Mouse (Mus musculus): ENCODE results near the gene Cacna2d3. TPM values are rescaled to one million over a fixed set of nuclear protein-coding genes. Genes with fewer than 3 reads are reported as not detected.

The Cacna2d3 gene
- polyA plus RNA-seq, 1 experiment from 2014 or later = 0.06 TPM

GRCm38 (mm10) chr14:29639266-29639665 is 82.4 kb downstream of the Cacna2d3 start:
- ATAC-seq (no peak), DNase-seq (ENCODE audit: low read depth, low spot score) (no peak)
- CTCF ChIA-PET = no interaction called here
- TF ChIP-seq CTCF (IDR thresholded peaks at IDR 0.05) = no peak
- in situ Hi-C loops (cut with MboI; ENCODE audit: low pct_unique_long_range_greater_than_20kb) = no loop called here
- POLR2A ChIA-PET = no interaction called here
- H3K27me3 ChIP-seq = no peaks in the 10 kb centered on the region

- DNase-seq (ENCODE audit: low read depth, low spot score) (no peak), ATAC-seq (no peak)
- ChIA-PET POLR2A (no interaction called here), CTCF (no interaction called here)
- in situ Hi-C loops (cut with MboI; ENCODE audit: low pct_unique_long_range_greater_than_20kb) = no loop called here
- no peak for TF ChIP-seq CTCF (IDR thresholded peaks at IDR 0.05)
- H3K27me3 ChIP-seq = no peaks in the 10 kb centered on the region
Observed at GRCm38 (mm10) chr14:29628213-29628612, 93.5 kb downstream of the Cacna2d3 start.

GRCm38 (mm10) chr14:29612436-29612835 is 109.2 kb downstream of the Cacna2d3 start:
- POLR2A ChIA-PET = no interaction called here
- no peak for TF ChIP-seq CTCF (IDR thresholded peaks at IDR 0.05)
- H3K27me3 ChIP-seq = peaks cover 8% of the 10 kb centered on the region
- ATAC-seq (no peak), DNase-seq (ENCODE audit: low read depth, low spot score) (no peak)
- in situ Hi-C loops (cut with MboI; ENCODE audit: low pct_unique_long_range_greater_than_20kb) = no loop called here
- CTCF ChIA-PET = no interaction called here

GRCm38 (mm10) chr14:29608761-29609160 is 112.9 kb downstream of the Cacna2d3 start:
- no peak for DNase-seq (ENCODE audit: low read depth, low spot score)
- ATAC-seq = no peak
- H3K27me3 ChIP-seq = peaks cover 8% of the 10 kb centered on the region
- no peak for TF ChIP-seq CTCF (IDR thresholded peaks at IDR 0.05)
- ChIA-PET CTCF (no interaction called here), POLR2A (no interaction called here)
- in situ Hi-C loops (cut with MboI; ENCODE audit: low pct_unique_long_range_greater_than_20kb) = no loop called here

DNA sequence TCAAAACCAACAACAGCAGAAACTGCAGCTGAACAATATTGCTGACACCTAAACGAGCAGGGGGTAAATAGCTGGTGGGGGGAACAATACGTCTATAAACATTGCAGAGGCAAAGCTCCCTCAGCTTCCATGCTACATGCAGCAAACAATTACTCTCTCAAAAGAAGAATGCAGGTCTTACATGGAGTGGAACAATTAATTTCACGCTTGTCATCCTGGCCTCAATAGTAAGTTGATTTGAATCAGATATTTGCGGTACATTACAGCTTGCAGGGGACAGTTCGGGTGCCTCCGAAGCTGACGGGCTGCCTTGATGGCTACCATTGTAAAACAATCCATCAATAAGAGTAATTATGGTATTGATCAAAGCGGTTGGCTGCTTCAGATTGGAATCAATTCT is 122.2 kb downstream of the Cacna2d3 start:
- DNase-seq (ENCODE audit: low read depth, low spot score) (no peak), ATAC-seq (no peak)
- ChIA-PET POLR2A (no interaction called here), CTCF (no interaction called here)
- H3K27me3 ChIP-seq = peaks cover 12% of the 10 kb centered on the region
- TF ChIP-seq CTCF (IDR thresholded peaks at IDR 0.05) = no peak
- in situ Hi-C loops (cut with MboI; ENCODE audit: low pct_unique_long_range_greater_than_20kb) = no loop called here

DNA sequence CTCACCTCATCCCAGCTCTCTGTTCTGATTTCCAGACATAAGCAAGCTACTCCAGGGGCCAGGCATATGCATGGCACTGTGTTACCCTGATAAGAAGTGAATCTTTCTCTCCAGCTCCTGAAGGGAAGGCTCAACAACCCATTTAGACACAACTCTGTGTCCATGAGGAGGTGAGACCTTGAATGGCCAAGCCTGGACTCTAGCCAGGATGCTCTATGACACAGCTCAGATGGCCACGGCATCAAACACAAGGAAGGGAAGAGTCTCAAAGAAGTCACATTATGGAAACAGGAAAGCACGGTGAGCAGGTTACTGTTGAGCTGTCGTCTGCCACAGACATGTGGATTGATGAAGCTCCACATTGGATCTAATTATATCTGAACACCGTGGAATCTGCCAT is 128.8 kb downstream of the Cacna2d3 start:
- no peak for TF ChIP-seq CTCF (IDR thresholded peaks at IDR 0.05)
- no peak for ATAC-seq
- ChIA-PET POLR2A (no interaction called here), CTCF (no interaction called here)
- in situ Hi-C loops (cut with MboI; ENCODE audit: low pct_unique_long_range_greater_than_20kb) = no loop called here
- no peak for DNase-seq (ENCODE audit: low read depth, low spot score)
- peaks cover 3% of the 10 kb centered on the region for H3K27me3 ChIP-seq

GRCm38 (mm10) chr14:29589628-29590027 is 132.0 kb downstream of the Cacna2d3 start:
- in situ Hi-C loops (cut with MboI; ENCODE audit: low pct_unique_long_range_greater_than_20kb) = no loop called here
- POLR2A ChIA-PET = no interaction called here

GRCm38 (mm10) chr14:29581961-29582360 is 139.7 kb downstream of the Cacna2d3 start:
- H3K27me3 ChIP-seq = no peaks in the 10 kb centered on the region
- TF ChIP-seq CTCF (IDR thresholded peaks at IDR 0.05) = no peak
- POLR2A ChIA-PET = no interaction called here
- no peak for ATAC-seq
- CTCF ChIA-PET = no interaction called here
- in situ Hi-C loops (cut with MboI; ENCODE audit: low pct_unique_long_range_greater_than_20kb) = no loop called here
- DNase-seq (ENCODE audit: low read depth, low spot score) = no peak

More at GRCm38 (mm10) chr14:29589628-29590027, 132.0 kb downstream of the Cacna2d3 start:
- ATAC-seq = no peak
- TF ChIP-seq CTCF (IDR thresholded peaks at IDR 0.05) = no peak
- DNase-seq (ENCODE audit: low read depth, low spot score) = no peak
- CTCF ChIA-PET = no interaction called here
- peaks cover 4% of the 10 kb centered on the region for H3K27me3 ChIP-seq

DNA sequence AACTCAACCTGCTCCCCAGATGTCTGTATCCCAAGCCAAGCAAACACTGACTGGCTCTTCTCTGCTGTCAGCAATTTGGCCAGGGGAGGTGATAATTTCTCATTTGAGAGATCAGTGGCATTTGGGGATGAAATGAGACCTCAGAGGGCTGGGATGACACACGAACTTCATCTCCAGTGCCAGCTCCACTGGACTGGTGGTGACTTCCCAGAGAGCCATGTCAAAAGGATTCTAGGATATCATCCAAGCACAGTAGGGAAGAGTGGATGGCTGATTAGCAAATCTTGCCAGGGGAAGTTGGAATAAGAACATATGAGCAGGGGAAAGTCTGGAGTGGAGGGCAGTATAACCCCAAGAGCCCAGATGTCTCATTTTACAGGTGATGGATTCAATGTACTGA is 143.9 kb downstream of the Cacna2d3 start:
- DNase-seq (ENCODE audit: low read depth, low spot score) (no peak), ATAC-seq (no peak)
- no peaks in the 10 kb centered on the region for H3K27me3 ChIP-seq
- ChIA-PET POLR2A (no interaction called here), CTCF (no interaction called here)
- no peak for TF ChIP-seq CTCF (IDR thresholded peaks at IDR 0.05)
- in situ Hi-C loops (cut with MboI; ENCODE audit: low pct_unique_long_range_greater_than_20kb) = no loop called here

DNA sequence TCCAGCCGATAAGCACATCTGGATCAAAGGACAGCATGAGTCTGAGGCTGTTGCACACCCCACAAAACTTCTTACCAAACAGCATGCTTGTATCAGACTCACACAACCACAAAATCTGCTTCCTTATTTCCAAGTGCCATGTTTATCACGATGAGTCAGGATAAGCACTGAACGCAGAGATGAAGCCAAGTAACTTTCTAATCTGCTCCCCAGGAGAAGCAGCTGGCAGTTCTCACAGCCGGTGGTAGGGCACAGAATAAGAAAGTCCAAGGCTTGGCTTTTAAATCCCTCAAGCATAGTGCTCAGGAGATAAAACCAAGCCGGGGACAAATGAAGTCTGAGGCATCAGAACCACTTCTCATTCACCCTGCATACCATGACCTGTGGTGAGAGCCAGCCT is 146.1 kb downstream of the Cacna2d3 start:
- ChIA-PET POLR2A (no interaction called here), CTCF (no interaction called here)
- ATAC-seq (no peak), DNase-seq (ENCODE audit: low read depth, low spot score) (no peak)
- no peak for TF ChIP-seq CTCF (IDR thresholded peaks at IDR 0.05)
- in situ Hi-C loops (cut with MboI; ENCODE audit: low pct_unique_long_range_greater_than_20kb) = no loop called here
- no peaks in the 10 kb centered on the region for H3K27me3 ChIP-seq

- POLR2A ChIA-PET = no interaction called here
- ATAC-seq (no peak), DNase-seq (ENCODE audit: low read depth, low spot score) (no peak)
- TF ChIP-seq CTCF (IDR thresholded peaks at IDR 0.05) = no peak
- CTCF ChIA-PET = no interaction called here
- in situ Hi-C loops (cut with MboI; ENCODE audit: low pct_unique_long_range_greater_than_20kb) = no loop called here
- H3K27me3 ChIP-seq = no peaks in the 10 kb centered on the region
Observed at GRCm38 (mm10) chr14:29562704-29563103, 159.0 kb downstream of the Cacna2d3 start.

- H3K27me3 ChIP-seq = peaks cover 6% of the 10 kb centered on the region
- ATAC-seq = no peak
- DNase-seq (ENCODE audit: low read depth, low spot score) = no peak
- POLR2A ChIA-PET = no interaction called here
- no peak for TF ChIP-seq CTCF (IDR thresholded peaks at IDR 0.05)
- CTCF ChIA-PET = no interaction called here
- in situ Hi-C loops (cut with MboI; ENCODE audit: low pct_unique_long_range_greater_than_20kb) = no loop called here
Observed at GRCm38 (mm10) chr14:29561122-29561834, 160.4 kb downstream of the Cacna2d3 start.
